Mouse (Mus musculus) intestine, embryonic 15.5 days (tissue): ENCODE measurements around the gene D030056L22Rik. TPM values are rescaled to one million over a fixed set of nuclear protein-coding genes. Genes with fewer than 3 reads are reported as not detected.

Experiments used
- ATAC-seq: fragments of 200-750 bp; cut with Nextera tagmentation; 2 replicates; pipeline ENCODE4 v1.8.0; 2017; ENCODE audit warnings: moderate TSS enrichment, moderate library complexity
- H3K27ac ChIP-seq: fragments of 300-500 bp; sonication (generic); 2 replicates; pipeline ENCODE4 v1.5.1; 2015; ENCODE audit warnings: mild to moderate bottlenecking, inconsistent platforms
- H3K27me3 ChIP-seq: fragments of 300-500 bp; sonication (generic); replicated peaks from 2 replicates; pipeline ENCODE4 v1.6.1; 2015; ENCODE audit warnings: inconsistent platforms
- H3K36me3 ChIP-seq: fragments of 300-500 bp; sonication (generic); 2 replicates; pipeline ENCODE4 v1.6.1; 2015; ENCODE audit warnings: inconsistent platforms
- H3K4me1 ChIP-seq: fragments of 300-500 bp; sonication (generic); replicated peaks from 2 replicates; pipeline ENCODE4 v1.6.1; 2015; ENCODE audit warnings: inconsistent platforms
- H3K4me2 ChIP-seq: fragments of 300-500 bp; sonication (generic); replicated peaks from 2 replicates; pipeline ENCODE4 v1.6.1; 2015; ENCODE audit warnings: mild to moderate bottlenecking, inconsistent platforms
- H3K4me3 ChIP-seq: fragments of 300-500 bp; sonication (generic); replicated peaks from 2 replicates; pipeline ENCODE4 v1.5.1; 2015; ENCODE audit warnings: inconsistent platforms
- H3K9ac ChIP-seq: fragments of 300-500 bp; sonication (generic); 2 replicates; pipeline ENCODE4 v1.6.1; 2015; ENCODE audit warnings: inconsistent platforms
- H3K9me3 ChIP-seq: fragments of 300-500 bp; sonication (generic); 2 replicates; pipeline ENCODE4 v1.6.1; 2016; ENCODE audit warnings: inconsistent platforms
- WGBS: fragments of 180-500 bp; shearing (Covaris S2); methylation state at CpG from one replicate; pipeline ENCODE4 v1.1.7; 2015; 5-methylcytosine and 5-hydroxymethylcytosine counted together
- polyA plus RNA-seq: library from polyadenylated mRNA; unstranded; fragments of >200 nt; fragmentation: Nextera tagmentation; extraction: Ambion mirVana; gene quantifications from 2 replicates; pipeline ENCODE4 v1.2.1, GENCODE M21; 2015

Gene D030056L22Rik
- 26.4 and 30.8 TPM in 2 replicates for polyA plus RNA-seq

DNA sequence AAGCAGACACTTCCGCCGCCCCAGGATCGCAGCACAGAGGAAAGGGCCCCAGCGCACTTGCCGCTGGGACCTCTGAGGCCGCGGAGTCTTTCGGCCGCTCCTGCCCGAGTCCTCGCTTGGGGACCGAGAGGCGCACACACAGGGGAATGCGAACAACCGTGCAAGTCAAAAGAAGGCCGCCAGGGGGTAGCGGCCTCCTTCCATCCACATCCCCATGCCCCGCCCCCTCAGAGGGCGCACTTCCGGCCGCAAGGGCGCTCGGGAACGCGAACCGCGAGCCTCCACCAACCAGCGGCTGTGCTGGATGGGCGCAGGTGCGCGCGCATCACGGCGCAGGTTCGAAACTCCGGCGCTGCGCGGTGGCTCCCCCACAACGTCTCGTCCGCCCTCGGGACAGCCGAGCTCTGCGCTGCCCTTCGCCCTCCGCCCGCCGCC is at the start of gene D030056L22Rik:
Gene D030056L22Rik, plus strand, starts transcription at position 328 of the 435 bp plus-strand sequence.
- Histone ChIP-seq H3K4me1 (peaks cover 11% of the 10 kb centered on the region), H3K27ac (peak within 1 kb of the TSS; percentile 99), H3K4me2 (peak within 1 kb of the TSS; percentile 78), H3K4me3 (peak within 1 kb of the TSS; percentile 91), H3K9me3 (no peaks in the 10 kb centered on the region), H3K9ac (peak within 1 kb of the TSS; percentile 89), H3K27me3 (no peaks in the 10 kb centered on the region), H3K36me3 (no peaks in the 10 kb centered on the region)
- peak; percentile 99 for ATAC-seq
- under 1% methylated on average over 49 of the region's 49 CpGs for WGBS

- Histone ChIP-seq H3K36me3 (no peaks in the 10 kb centered on the region), H3K4me1 (no peaks in the 10 kb centered on the region), H3K27me3 (no peaks in the 10 kb centered on the region), H3K4me3 (no peak overlapping the region), H3K9ac (no peak overlapping the region), H3K27ac (no peak overlapping the region), H3K9me3 (no peaks in the 10 kb centered on the region), H3K4me2 (no peak overlapping the region)
- ATAC-seq = no peak
- WGBS = 54% methylated on average over 2 of the region's 2 CpGs
Measured at GRCm38 (mm10) chr19:18663904-18664303, 49.1 kb upstream of the D030056L22Rik start.

DNA sequence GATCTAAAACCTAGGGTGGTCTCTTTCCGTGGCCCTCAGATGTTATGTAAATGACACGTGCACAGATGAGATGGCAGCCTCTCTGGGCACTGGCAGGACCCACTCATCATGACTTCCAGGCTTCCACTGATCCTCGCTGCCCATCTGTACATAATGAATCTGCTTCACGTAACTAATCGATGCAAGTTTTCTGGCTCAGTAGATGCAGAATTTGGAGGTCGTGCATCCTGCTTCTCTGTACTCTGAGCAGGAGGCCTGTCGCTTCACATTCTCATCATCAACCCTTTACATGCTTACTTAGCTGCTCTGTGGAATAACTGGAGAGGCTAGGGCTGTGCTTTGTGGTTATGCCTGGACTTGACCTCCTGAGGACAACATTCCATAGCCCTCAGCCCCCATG is 46.0 kb upstream of the D030056L22Rik start:
- no peak overlapping the region for H3K4me3 ChIP-seq
- H3K9me3 ChIP-seq = no peaks in the 10 kb centered on the region
- no peak overlapping the region for H3K9ac ChIP-seq
- 90% methylated on average over 7 of the region's 7 CpGs for WGBS
- no peaks in the 10 kb centered on the region for H3K36me3 ChIP-seq
- no peak for ATAC-seq
- 0 out of 2 replicates have a peak, but pooled peaks cover 6% of the 10 kb centered on the region for H3K4me1 ChIP-seq
- H3K27me3 ChIP-seq = no peaks in the 10 kb centered on the region
- no peak overlapping the region for H3K27ac ChIP-seq
- no peak overlapping the region for H3K4me2 ChIP-seq

- no peak for ATAC-seq
- H3K9me3 ChIP-seq = no peaks in the 10 kb centered on the region
Measured at GRCm38 (mm10) chr19:18669551-18669950, 43.4 kb upstream of the D030056L22Rik start.

DNA sequence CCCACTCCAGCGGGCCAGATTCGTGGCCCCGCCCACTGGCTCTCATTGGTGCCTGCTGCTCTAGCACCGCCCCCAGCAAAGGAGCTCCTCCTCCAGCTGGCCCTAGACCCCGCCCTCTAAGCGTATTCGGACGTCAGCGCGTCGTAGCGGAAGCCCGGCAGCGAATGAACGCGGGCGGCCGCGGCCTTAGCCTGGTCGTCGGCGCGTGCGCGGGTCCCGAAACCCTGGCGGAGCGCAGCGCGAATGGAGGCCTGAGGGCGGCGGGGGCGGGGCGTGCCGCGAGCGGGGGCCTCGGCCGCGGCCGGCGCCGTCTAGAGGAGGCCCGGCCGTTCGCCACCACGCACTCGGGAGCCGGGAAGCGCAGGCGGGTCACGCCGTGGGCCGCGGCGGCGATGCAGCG is 42.4 kb upstream of the D030056L22Rik start, which contains the start of gene Carnmt1:
Gene Carnmt1, plus strand, starts transcription at position 157 of the 400 bp plus-strand sequence.
- no peaks in the 10 kb centered on the region for H3K9me3 ChIP-seq
- H3K27me3 ChIP-seq = no peaks in the 10 kb centered on the region
- no peaks in the 10 kb centered on the region for H3K36me3 ChIP-seq
- peak within 1 kb of the TSS; percentile 86 for H3K9ac ChIP-seq
- peak within 1 kb of the TSS; percentile 69 for H3K4me2 ChIP-seq
- H3K4me1 ChIP-seq = peaks cover 20% of the 10 kb centered on the region; the same call in 1 of the 2 replicates
- WGBS = under 1% methylated on average over 43 of the region's 58 CpGs
- peak within 1 kb of the TSS; percentile 88 for H3K27ac ChIP-seq
- peak within 1 kb of the TSS; percentile 78 for H3K4me3 ChIP-seq
- ATAC-seq = peak; percentile 98

More at GRCm38 (mm10) chr19:18669551-18669950, 43.4 kb upstream of the D030056L22Rik start:
- no peaks in the 10 kb centered on the region for H3K27me3 ChIP-seq
- H3K4me1 ChIP-seq = peaks cover 20% of the 10 kb centered on the region; the same call in 1 of the 2 replicates
- H3K4me3 ChIP-seq = no peak overlapping the region
- H3K36me3 ChIP-seq = no peaks in the 10 kb centered on the region
- H3K4me2 ChIP-seq = no peak overlapping the region
- no peak overlapping the region for H3K9ac ChIP-seq
- no peak overlapping the region for H3K27ac ChIP-seq
- WGBS = 89% methylated on average over 7 of the region's 7 CpGs

- Histone ChIP-seq H3K9me3 (no peaks in the 10 kb centered on the region), H3K4me1 (peaks cover 20% of the 10 kb centered on the region; the same call in 1 of the 2 replicates), H3K27ac (peak overlapping the region; percentile 88), H3K27me3 (no peaks in the 10 kb centered on the region), H3K4me2 (peak overlapping the region; percentile 69), H3K36me3 (no peaks in the 10 kb centered on the region), H3K9ac (peak overlapping the region; percentile 86), H3K4me3 (peak overlapping the region; percentile 78)
- peak; percentile 83 for ATAC-seq
- under 1% methylated on average over 47 of the region's 64 CpGs for WGBS
Measured at GRCm38 (mm10) chr19:18671056-18671741, 41.8 kb upstream of the D030056L22Rik start.

GRCm38 (mm10) chr19:18672498-18672897 is 40.5 kb upstream of the D030056L22Rik start:
- H3K36me3 ChIP-seq = no peaks in the 10 kb centered on the region
- peaks cover 20% of the 10 kb centered on the region; the same call in 1 of the 2 replicates for H3K4me1 ChIP-seq
- peak overlapping the region; percentile 69 for H3K4me2 ChIP-seq
- H3K27me3 ChIP-seq = no peaks in the 10 kb centered on the region
- H3K4me3 ChIP-seq = 0 out of 2 replicates have a peak overlapping the region, but pooled peaks have one; percentile 78
- ATAC-seq = no peak
- no peaks in the 10 kb centered on the region for H3K9me3 ChIP-seq
- WGBS = 52% methylated on average over 3 of the region's 3 CpGs
- H3K27ac ChIP-seq = no peak overlapping the region
- no peak overlapping the region for H3K9ac ChIP-seq

DNA sequence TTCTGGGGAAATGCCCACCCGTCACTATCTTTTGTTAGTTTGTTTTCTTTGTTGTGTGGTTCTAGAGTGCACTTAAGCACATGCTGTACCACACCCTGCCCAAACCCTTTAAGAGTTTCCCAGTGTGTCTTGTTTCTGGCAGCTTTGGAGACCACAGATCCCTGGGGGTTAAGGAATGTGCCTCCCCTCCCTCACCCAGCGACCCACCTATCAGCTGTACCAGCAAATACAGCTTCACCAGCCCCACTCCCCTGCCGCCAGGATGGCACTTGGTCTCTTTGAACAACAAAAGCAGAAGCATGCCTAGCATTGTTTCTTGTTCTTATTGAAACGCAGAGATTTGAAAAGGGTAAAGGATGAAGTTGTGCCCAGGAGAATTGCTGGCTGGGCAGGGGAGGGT is 39.9 kb upstream of the D030056L22Rik start:
- H3K9ac ChIP-seq = no peak overlapping the region
- peak overlapping the region; percentile 69; the same call in 1 of the 2 replicates for H3K4me2 ChIP-seq
- H3K27ac ChIP-seq = no peak overlapping the region
- ATAC-seq = no peak
- no peaks in the 10 kb centered on the region for H3K36me3 ChIP-seq
- peaks cover 20% of the 10 kb centered on the region; the same call in 1 of the 2 replicates for H3K4me1 ChIP-seq
- 51% methylated on average over 4 of the region's 4 CpGs for WGBS
- no peaks in the 10 kb centered on the region for H3K9me3 ChIP-seq
- no peak overlapping the region for H3K4me3 ChIP-seq
- no peaks in the 10 kb centered on the region for H3K27me3 ChIP-seq

DNA sequence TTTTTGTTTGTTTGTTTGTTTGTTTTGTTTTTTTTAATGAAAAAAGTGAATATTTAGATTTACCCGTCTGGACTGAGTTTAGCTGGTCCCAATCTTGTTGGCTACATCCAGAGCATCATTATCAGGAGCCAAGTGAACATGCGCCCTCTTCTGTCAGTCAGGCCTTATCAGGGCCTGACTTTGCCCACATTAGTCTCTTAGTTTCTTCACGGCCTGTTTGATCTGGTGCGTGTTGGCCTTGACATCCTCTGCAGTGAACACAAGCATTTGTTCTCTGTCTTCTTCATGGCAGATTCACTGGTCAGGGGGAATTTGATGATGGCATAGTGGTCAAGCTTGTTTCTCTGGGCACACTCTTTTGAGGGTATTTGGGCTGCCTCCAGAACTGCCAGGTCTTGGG is 30.9 kb upstream of the D030056L22Rik start:
- Histone ChIP-seq H3K27ac (no peak overlapping the region), H3K9me3 (no peaks in the 10 kb centered on the region), H3K4me2 (no peak overlapping the region), H3K9ac (no peak overlapping the region), H3K36me3 (peaks cover 4% of the 10 kb centered on the region; the same call in 1 of the 2 replicates), H3K4me3 (no peak overlapping the region), H3K27me3 (no peaks in the 10 kb centered on the region), H3K4me1 (no peaks in the 10 kb centered on the region)
- WGBS = 61% methylated on average over 4 of the region's 4 CpGs
- no peak for ATAC-seq

- Histone ChIP-seq H3K9me3 (no peaks in the 10 kb centered on the region), H3K9ac (no peak overlapping the region), H3K27me3 (no peaks in the 10 kb centered on the region), H3K27ac (no peak overlapping the region), H3K4me2 (no peak overlapping the region), H3K4me3 (no peak overlapping the region), H3K36me3 (0 out of 2 replicates have a peak, but pooled peaks cover 3% of the 10 kb centered on the region), H3K4me1 (no peaks in the 10 kb centered on the region)
- ATAC-seq = peak; percentile 49; the same call in 1 of the 2 replicates
- 72% methylated on average over 3 of the region's 3 CpGs for WGBS
Measured at GRCm38 (mm10) chr19:18687556-18687955, 25.4 kb upstream of the D030056L22Rik start.

DNA sequence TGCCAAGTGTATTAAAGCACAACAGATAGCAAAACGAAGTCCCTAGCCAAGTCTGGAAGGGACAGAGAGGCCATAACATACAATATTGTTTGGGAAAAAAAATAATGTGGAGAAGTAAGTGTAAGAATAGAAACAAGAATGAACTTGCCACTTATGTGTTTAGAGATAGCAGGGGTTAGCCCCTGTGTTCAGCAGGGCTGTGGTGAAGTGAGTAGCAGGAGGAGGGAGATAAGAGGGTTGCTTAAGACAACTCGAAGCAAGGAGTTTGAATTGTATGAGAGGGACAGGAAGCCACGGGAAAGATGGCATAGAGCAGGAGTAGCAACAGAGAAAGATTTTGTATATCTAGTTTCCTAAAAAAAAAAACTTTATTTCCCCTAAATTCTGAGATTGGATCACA is 20.8 kb upstream of the D030056L22Rik start:
- H3K9ac ChIP-seq = no peak overlapping the region
- 0 out of 2 replicates have a peak, but pooled peaks cover 3% of the 10 kb centered on the region for H3K36me3 ChIP-seq
- no peak overlapping the region for H3K4me2 ChIP-seq
- no peaks in the 10 kb centered on the region for H3K27me3 ChIP-seq
- 82% methylated on average over 3 of the region's 3 CpGs for WGBS
- no peaks in the 10 kb centered on the region for H3K9me3 ChIP-seq
- H3K4me1 ChIP-seq = no peaks in the 10 kb centered on the region
- no peak overlapping the region for H3K27ac ChIP-seq
- ATAC-seq = peak; percentile 56; the same call in 1 of the 2 replicates
- H3K4me3 ChIP-seq = no peak overlapping the region

DNA sequence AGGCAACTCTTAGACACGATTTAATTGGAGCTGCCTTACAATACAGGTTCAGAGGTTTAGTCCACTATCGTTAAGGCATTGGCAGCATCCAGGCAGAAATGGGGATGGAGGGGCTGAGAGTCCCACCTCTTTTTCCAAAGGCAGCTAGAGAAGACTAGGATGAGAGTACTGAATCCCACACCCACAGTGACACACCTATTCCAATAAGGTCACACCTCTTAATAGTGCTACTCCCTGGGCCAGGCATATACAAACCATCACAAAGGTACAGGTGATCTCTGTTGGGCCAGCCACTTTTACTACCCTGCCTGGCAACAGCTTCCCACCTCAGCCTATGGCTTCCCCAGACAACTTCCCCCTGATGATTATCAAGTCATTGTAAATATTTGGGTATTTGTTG is 20.2 kb upstream of the D030056L22Rik start:
- WGBS = 92% methylated on average over 2 of the region's 2 CpGs
- Histone ChIP-seq H3K4me3 (no peak overlapping the region), H3K27me3 (no peaks in the 10 kb centered on the region), H3K36me3 (0 out of 2 replicates have a peak, but pooled peaks cover 3% of the 10 kb centered on the region), H3K27ac (no peak overlapping the region), H3K9ac (no peak overlapping the region), H3K9me3 (no peaks in the 10 kb centered on the region), H3K4me1 (no peaks in the 10 kb centered on the region), H3K4me2 (no peak overlapping the region)
- no peak for ATAC-seq
